Mouse (Mus musculus): Measurements from ENCODE around the gene Acsl1. TPM values are rescaled to one million over a fixed set of nuclear protein-coding genes. Genes with fewer than 3 reads are reported as not detected.

The Acsl1 gene
- polyA plus RNA-seq (2011; ENCODE audit: insufficient read depth, insufficient read length, low replicate concordance, missing spikeins), result 39.8 and 45.2 TPM in 2 replicates

- Histone ChIP-seq H3K4me1 (ENCODE audit: control insufficient read depth, insufficient read depth, low read length) (peaks cover 5% of the 10 kb centered on the region), H3K27ac (ENCODE audit: control insufficient read depth, insufficient read depth, low read depth, low read length, poor library complexity) (peak within 1 kb of the TSS; percentile 90), H3K4me3 (replicated peaks; ENCODE audit: control insufficient read depth, low read depth, low read length) (peak within 1 kb of the TSS; percentile 88)
- TF ChIP-seq POLR2A (IDR thresholded peaks at IDR 0.05; ENCODE audit: borderline replicate concordance, control insufficient read depth, low read depth, low read length) (peak; percentile 93; the same call in 1 of the 2 replicates), CTCF (IDR thresholded peaks at IDR 0.05; ENCODE audit: control insufficient read depth, insufficient read depth, low read length) (no peak)
- WGBS, result under 1% methylated on average over 106 of the region's 106 CpGs
These were observed at the start of gene Acsl1 for GRCm38 (mm10) chr8:46470792-46471781. TSS of gene Acsl1 (plus strand) at chr8:46471037.

DNA sequence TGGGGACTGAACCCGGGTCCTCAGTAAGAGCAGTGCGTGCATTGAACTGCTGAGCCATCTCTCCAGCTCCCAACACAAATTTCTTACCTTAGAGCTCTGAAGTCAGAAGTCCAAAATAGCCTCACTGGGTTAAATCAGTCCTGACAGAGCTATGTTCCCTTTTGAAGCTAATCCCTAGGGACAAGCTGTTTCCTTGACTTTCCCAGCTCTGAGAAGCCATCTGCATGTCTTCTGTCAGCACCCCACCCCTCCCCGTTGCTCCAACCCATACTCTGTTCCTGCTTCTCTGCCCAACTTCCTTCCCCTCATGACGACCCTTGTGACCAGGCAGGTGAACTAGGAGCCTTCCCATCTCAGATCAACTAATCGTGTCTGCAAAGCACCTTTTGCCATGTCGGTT is 49.3 kb upstream of the Acsl1 start:
- WGBS, result 39% methylated on average over 6 of the region's 6 CpGs
- Histone ChIP-seq H3K4me3 (replicated peaks; ENCODE audit: control insufficient read depth, low read depth, low read length) (no peak overlapping the region), H3K27ac (ENCODE audit: control insufficient read depth, insufficient read depth, low read depth, low read length, poor library complexity) (no peak overlapping the region), H3K4me1 (ENCODE audit: control insufficient read depth, insufficient read depth, low read length) (peaks cover 4% of the 10 kb centered on the region)
- no peak for TF ChIP-seq CTCF (IDR thresholded peaks at IDR 0.05; ENCODE audit: control insufficient read depth, insufficient read depth, low read length)
- no peak for TF ChIP-seq POLR2A (IDR thresholded peaks at IDR 0.05; ENCODE audit: borderline replicate concordance, control insufficient read depth, low read depth, low read length)

DNA sequence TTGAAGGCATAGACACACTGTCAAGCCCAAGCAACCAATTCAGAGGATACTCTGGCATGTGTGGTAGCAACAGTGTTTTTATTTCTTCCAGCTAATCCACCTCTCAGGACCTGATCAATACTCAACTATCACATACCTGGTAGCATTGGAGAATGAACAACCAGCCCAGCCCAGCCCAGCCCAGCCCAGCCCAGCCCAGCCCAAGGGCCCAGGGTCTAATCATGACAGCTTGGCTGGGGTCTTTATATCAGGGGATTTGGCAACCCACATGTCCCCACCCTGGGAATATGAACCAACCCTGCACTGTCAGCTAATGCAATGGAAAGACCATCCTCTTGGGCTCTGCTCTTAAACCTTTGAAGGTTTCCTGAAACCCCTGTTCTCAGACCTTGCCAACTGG is 42.9 kb upstream of the Acsl1 start:
- Histone ChIP-seq H3K4me3 (replicated peaks; ENCODE audit: control insufficient read depth, low read depth, low read length) (no peak overlapping the region), H3K27ac (ENCODE audit: control insufficient read depth, insufficient read depth, low read depth, low read length, poor library complexity) (no peak overlapping the region), H3K4me1 (ENCODE audit: control insufficient read depth, insufficient read depth, low read length) (no peaks in the 10 kb centered on the region; the same call in 1 of the 2 replicates)
- TF ChIP-seq POLR2A (IDR thresholded peaks at IDR 0.05; ENCODE audit: borderline replicate concordance, control insufficient read depth, low read depth, low read length) (no peak), CTCF (IDR thresholded peaks at IDR 0.05; ENCODE audit: control insufficient read depth, insufficient read depth, low read length) (no peak)

DNA sequence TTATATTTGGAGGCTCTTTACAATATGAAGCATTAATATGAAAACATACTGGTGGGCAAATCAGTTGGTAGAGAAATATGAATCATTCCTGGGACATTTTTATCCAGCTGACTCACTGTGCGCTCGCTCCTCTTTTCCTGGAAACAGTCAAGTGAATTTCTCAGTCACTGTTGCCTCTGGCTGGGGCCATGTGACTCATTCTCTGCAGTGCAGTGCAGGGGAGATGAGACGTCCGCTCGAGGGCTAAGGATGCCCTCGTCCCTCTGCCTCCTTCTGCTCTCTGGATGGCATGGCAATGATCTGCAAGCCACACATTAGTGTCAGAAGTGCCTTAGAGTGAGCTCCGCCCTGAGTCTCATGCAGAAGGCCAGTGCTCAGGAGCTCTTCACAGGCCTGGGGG is 41.0 kb upstream of the Acsl1 start:
- no peak for TF ChIP-seq CTCF (IDR thresholded peaks at IDR 0.05; ENCODE audit: control insufficient read depth, insufficient read depth, low read length)
- TF ChIP-seq POLR2A (IDR thresholded peaks at IDR 0.05; ENCODE audit: borderline replicate concordance, control insufficient read depth, low read depth, low read length), result no peak
- no peak overlapping the region for H3K4me3 ChIP-seq (replicated peaks; ENCODE audit: control insufficient read depth, low read depth, low read length)
- 79% methylated on average over 7 of the region's 7 CpGs for WGBS
- no peaks in the 10 kb centered on the region; the same call in 1 of the 2 replicates for H3K4me1 ChIP-seq (ENCODE audit: control insufficient read depth, insufficient read depth, low read length)
- H3K27ac ChIP-seq (ENCODE audit: control insufficient read depth, insufficient read depth, low read depth, low read length, poor library complexity), result no peak overlapping the region

GRCm38 (mm10) chr8:46431921-46432320 is 38.9 kb upstream of the Acsl1 start:
- H3K4me3 ChIP-seq (replicated peaks; ENCODE audit: control insufficient read depth, low read depth, low read length), result no peak overlapping the region
- TF ChIP-seq CTCF (IDR thresholded peaks at IDR 0.05; ENCODE audit: control insufficient read depth, insufficient read depth, low read length) (no peak), POLR2A (IDR thresholded peaks at IDR 0.05; ENCODE audit: borderline replicate concordance, control insufficient read depth, low read depth, low read length) (no peak)
- no peaks in the 10 kb centered on the region; the same call in 1 of the 2 replicates for H3K4me1 ChIP-seq (ENCODE audit: control insufficient read depth, insufficient read depth, low read length)
- WGBS, result 86% methylated on average over 4 of the region's 4 CpGs
- no peak overlapping the region for H3K27ac ChIP-seq (ENCODE audit: control insufficient read depth, insufficient read depth, low read depth, low read length, poor library complexity)

DNA sequence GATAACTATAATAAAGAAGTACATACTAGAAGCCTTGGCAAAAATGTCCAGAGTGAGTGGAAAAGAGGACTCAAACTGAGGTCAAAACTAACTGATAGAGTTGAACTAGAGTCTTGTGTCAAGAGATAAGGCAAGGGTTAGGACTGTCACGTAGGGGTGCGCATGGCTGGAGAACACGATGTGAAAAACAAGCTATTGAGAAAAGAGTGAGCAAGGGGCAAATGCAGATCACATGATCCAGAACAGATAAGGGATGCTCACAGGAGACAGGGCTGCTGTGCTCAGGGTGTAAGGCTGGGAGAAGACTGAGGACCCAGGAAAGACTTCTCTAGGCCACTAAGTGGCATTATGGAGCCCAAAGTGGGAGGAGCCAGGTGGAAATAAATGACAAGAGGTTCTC is 38.3 kb upstream of the Acsl1 start:
- no peak overlapping the region for H3K4me3 ChIP-seq (replicated peaks; ENCODE audit: control insufficient read depth, low read depth, low read length)
- 81% methylated on average over 3 of the region's 3 CpGs for WGBS
- no peaks in the 10 kb centered on the region; the same call in 1 of the 2 replicates for H3K4me1 ChIP-seq (ENCODE audit: control insufficient read depth, insufficient read depth, low read length)
- no peak overlapping the region for H3K27ac ChIP-seq (ENCODE audit: control insufficient read depth, insufficient read depth, low read depth, low read length, poor library complexity)
- TF ChIP-seq CTCF (IDR thresholded peaks at IDR 0.05; ENCODE audit: control insufficient read depth, insufficient read depth, low read length) (no peak), POLR2A (IDR thresholded peaks at IDR 0.05; ENCODE audit: borderline replicate concordance, control insufficient read depth, low read depth, low read length) (no peak)

- TF ChIP-seq CTCF (IDR thresholded peaks at IDR 0.05; ENCODE audit: control insufficient read depth, insufficient read depth, low read length) (no peak), POLR2A (IDR thresholded peaks at IDR 0.05; ENCODE audit: borderline replicate concordance, control insufficient read depth, low read depth, low read length) (no peak)
- 38% methylated on average over 1 of the region's 1 CpGs for WGBS
These were observed 37.2 kb upstream of the Acsl1 start for GRCm38 (mm10) chr8:46433656-46434055.

DNA sequence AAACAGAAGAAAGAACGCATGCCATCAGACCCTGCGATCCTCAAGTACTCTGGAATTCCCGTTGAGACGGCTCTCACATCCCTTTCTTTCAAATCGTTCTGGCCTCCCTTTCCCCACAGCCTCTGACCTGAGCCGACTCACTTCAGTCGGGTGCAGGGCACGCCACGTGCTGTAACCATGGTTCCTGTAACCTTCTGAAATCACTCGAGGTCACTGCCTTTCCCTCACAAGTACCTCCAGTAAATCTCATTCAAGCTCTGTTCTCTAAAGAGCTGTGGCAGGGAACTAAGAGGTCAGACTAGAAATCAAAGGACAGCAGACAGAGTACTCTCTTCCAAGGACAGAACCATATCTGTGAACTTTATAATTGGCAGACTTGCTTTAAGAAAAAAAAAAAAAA is 32.3 kb upstream of the Acsl1 start:
- H3K4me1 ChIP-seq (ENCODE audit: control insufficient read depth, insufficient read depth, low read length), result no peaks in the 10 kb centered on the region; the same call in 1 of the 2 replicates
- WGBS, result 73% methylated on average over 10 of the region's 10 CpGs
- H3K4me3 ChIP-seq (replicated peaks; ENCODE audit: control insufficient read depth, low read depth, low read length), result no peak overlapping the region
- TF ChIP-seq CTCF (IDR thresholded peaks at IDR 0.05; ENCODE audit: control insufficient read depth, insufficient read depth, low read length) (no peak), POLR2A (IDR thresholded peaks at IDR 0.05; ENCODE audit: borderline replicate concordance, control insufficient read depth, low read depth, low read length) (no peak)
- no peak overlapping the region for H3K27ac ChIP-seq (ENCODE audit: control insufficient read depth, insufficient read depth, low read depth, low read length, poor library complexity)

More at GRCm38 (mm10) chr8:46433656-46434055, 37.2 kb upstream of the Acsl1 start:
- Histone ChIP-seq H3K4me3 (replicated peaks; ENCODE audit: control insufficient read depth, low read depth, low read length) (no peak overlapping the region), H3K27ac (ENCODE audit: control insufficient read depth, insufficient read depth, low read depth, low read length, poor library complexity) (no peak overlapping the region), H3K4me1 (ENCODE audit: control insufficient read depth, insufficient read depth, low read length) (no peaks in the 10 kb centered on the region; the same call in 1 of the 2 replicates)

Data from bone marrow, adult 2 months (tissue).